Mouse (Mus musculus) hindbrain, embryonic 11.5 days (tissue): ENCODE results near the gene Mapk9. TPM values are rescaled to one million over a fixed set of nuclear protein-coding genes. Genes with fewer than 3 reads are reported as not detected.
A peak's percentile ranks its signal among the peaks of the same experiment; 100 is the strongest.

Experiments
- ATAC-seq: fragments of 200-750 bp; cut with Nextera tagmentation; 2 replicates; pipeline ENCODE4 v1.8.0; 2017; ENCODE audit warnings: mild to moderate bottlenecking, moderate TSS enrichment, moderate library complexity; ENCODE audit not compliant: low FRiP score
- DNase-seq: peaks from one replicate; pipeline ENCODE4 v3.0.0-alpha.2; 2015; ENCODE audit warnings: low spot score
- H3K27ac ChIP-seq: fragments of 300-500 bp; sonication (generic); 2 replicates; pipeline ENCODE4 v1.5.1; 2014; ENCODE audit warnings: mild to moderate bottlenecking, low read depth, low read length
- H3K27me3 ChIP-seq: fragments of 300-500 bp; sonication (generic); 2 replicates; pipeline ENCODE4 v1.6.1; 2014; ENCODE audit warnings: mild to moderate bottlenecking, low read length, moderate library complexity, mixed read lengths; ENCODE audit not compliant: control insufficient read depth, insufficient read depth
- H3K36me3 ChIP-seq: fragments of 300-500 bp; sonication (generic); 2 replicates; pipeline ENCODE4 v1.6.1; 2014; ENCODE audit warnings: mild to moderate bottlenecking, low read length, moderate library complexity, mixed read lengths; ENCODE audit not compliant: control insufficient read depth, insufficient read depth
- H3K4me1 ChIP-seq: fragments of 300-500 bp; sonication (generic); replicated peaks from 2 replicates; pipeline ENCODE4 v1.6.1; 2014; ENCODE audit warnings: low read length, mixed read lengths; ENCODE audit not compliant: control insufficient read depth, insufficient read depth
- H3K4me2 ChIP-seq: fragments of 300-500 bp; sonication (generic); replicated peaks from 2 replicates; pipeline ENCODE4 v1.6.1; 2014; ENCODE audit warnings: mild to moderate bottlenecking, low read depth, low read length
- H3K4me3 ChIP-seq: fragments of 300-500 bp; sonication (generic); 2 replicates; pipeline ENCODE4 v1.5.1; 2014; ENCODE audit warnings: low read depth, low read length
- H3K9ac ChIP-seq: fragments of 300-500 bp; sonication (generic); 2 replicates; pipeline ENCODE4 v1.6.1; 2014; ENCODE audit warnings: low read depth, low read length
- H3K9me3 ChIP-seq: fragments of 300-500 bp; sonication (generic); 2 replicates; pipeline ENCODE4 v1.6.1; 2016; ENCODE audit warnings: low read length; ENCODE audit not compliant: control insufficient read depth
- WGBS: fragments of 180-500 bp; shearing (Covaris S2); extraction: QIAGEN DNeasy Blood & Tissue Kit; methylation state at CpG from one replicate; pipeline ENCODE4 v1.1.7; 2014; 5-methylcytosine and 5-hydroxymethylcytosine counted together
- polyA plus RNA-seq: library from polyadenylated mRNA; unstranded; fragments of >200 nt; fragmentation: Nextera tagmentation; extraction: Ambion mirVana; gene quantifications from 2 replicates; pipeline ENCODE4 v1.2.1, GENCODE M21; 2014

Mapk9 gene
- polyA plus RNA-seq, 1 experiment from 2014 or later, result 52.9 TPM

- H3K9ac ChIP-seq, result no peak overlapping the region
- DNase-seq (peak; percentile 69), ATAC-seq (no peak)
- H3K27ac ChIP-seq, result no peak overlapping the region
- H3K4me1 ChIP-seq, result no peaks in the 10 kb centered on the region
- no peak overlapping the region for H3K4me3 ChIP-seq
- no peaks in the 10 kb centered on the region; the same call in 1 of the 2 replicates for H3K36me3 ChIP-seq
- H3K27me3 ChIP-seq, result no peaks in the 10 kb centered on the region
- H3K9me3 ChIP-seq, result no peaks in the 10 kb centered on the region
- no peak overlapping the region for H3K4me2 ChIP-seq
Measured at GRCm38 (mm10) chr11:49869762-49870161, 23.2 kb downstream of the Mapk9 start.

GRCm38 (mm10) chr11:49871914-49872313, 25.4 kb downstream of the Mapk9 start:
- Histone ChIP-seq H3K4me2 (no peak overlapping the region), H3K4me1 (no peaks in the 10 kb centered on the region), H3K27me3 (no peaks in the 10 kb centered on the region), H3K36me3 (no peaks in the 10 kb centered on the region; the same call in 1 of the 2 replicates), H3K9me3 (no peaks in the 10 kb centered on the region), H3K9ac (no peak overlapping the region), H3K4me3 (no peak overlapping the region), H3K27ac (no peak overlapping the region)
- WGBS, result 59% methylated on average over 6 of the region's 6 CpGs
- ATAC-seq, result no peak
- peak; percentile 71 for DNase-seq

GRCm38 (mm10) chr11:49872779-49873178, 26.2 kb downstream of the Mapk9 start:
- no peak overlapping the region for H3K9ac ChIP-seq
- no peaks in the 10 kb centered on the region for H3K27me3 ChIP-seq
- no peaks in the 10 kb centered on the region for H3K9me3 ChIP-seq
- H3K27ac ChIP-seq, result no peak overlapping the region
- ATAC-seq, result no peak
- no peak overlapping the region for H3K4me2 ChIP-seq
- WGBS, result 89% methylated on average over 6 of the region's 6 CpGs
- DNase-seq, result no peak
- H3K4me3 ChIP-seq, result no peak overlapping the region
- H3K4me1 ChIP-seq, result no peaks in the 10 kb centered on the region
- H3K36me3 ChIP-seq, result no peaks in the 10 kb centered on the region; the same call in 1 of the 2 replicates

- H3K27me3 ChIP-seq, result no peaks in the 10 kb centered on the region
- no peak for DNase-seq
- no peaks in the 10 kb centered on the region for H3K4me1 ChIP-seq
- H3K9ac ChIP-seq, result no peak overlapping the region
- no peak overlapping the region for H3K4me3 ChIP-seq
- WGBS, result 88% methylated on average over 8 of the region's 8 CpGs
- ATAC-seq, result no peak
- H3K27ac ChIP-seq, result no peak overlapping the region
- H3K36me3 ChIP-seq, result no peaks in the 10 kb centered on the region
- H3K4me2 ChIP-seq, result no peak overlapping the region
- no peaks in the 10 kb centered on the region for H3K9me3 ChIP-seq
Measured at GRCm38 (mm10) chr11:49876948-49877817, 30.6 kb downstream of the Mapk9 start.

- Histone ChIP-seq H3K9ac (no peak overlapping the region), H3K27ac (no peak overlapping the region), H3K36me3 (no peaks in the 10 kb centered on the region), H3K4me2 (no peak overlapping the region), H3K4me1 (no peaks in the 10 kb centered on the region), H3K9me3 (no peaks in the 10 kb centered on the region), H3K27me3 (no peaks in the 10 kb centered on the region), H3K4me3 (no peak overlapping the region)
- no peak for ATAC-seq
- DNase-seq, result no peak
- WGBS, result 96% methylated on average over 3 of the region's 3 CpGs
Measured at GRCm38 (mm10) chr11:49879950-49880642, 33.5 kb downstream of the Mapk9 start.

- 95% methylated on average over 3 of the region's 3 CpGs for WGBS
Measured at GRCm38 (mm10) chr11:49883394-49883793, 36.8 kb downstream of the Mapk9 start.

GRCm38 (mm10) chr11:49888469-49888868, 41.9 kb downstream of the Mapk9 start:
- Histone ChIP-seq H3K4me2 (no peak overlapping the region), H3K4me1 (no peaks in the 10 kb centered on the region), H3K9me3 (no peaks in the 10 kb centered on the region), H3K27me3 (no peaks in the 10 kb centered on the region), H3K36me3 (no peaks in the 10 kb centered on the region), H3K27ac (no peak overlapping the region), H3K9ac (no peak overlapping the region), H3K4me3 (no peak overlapping the region)
- no peak for DNase-seq
- 78% methylated on average over 5 of the region's 5 CpGs for WGBS
- no peak for ATAC-seq

More at GRCm38 (mm10) chr11:49883394-49883793, 36.8 kb downstream of the Mapk9 start:
- H3K27ac ChIP-seq, result no peak overlapping the region
- H3K36me3 ChIP-seq, result no peaks in the 10 kb centered on the region
- ATAC-seq, result no peak
- no peaks in the 10 kb centered on the region for H3K27me3 ChIP-seq
- DNase-seq, result no peak
- no peaks in the 10 kb centered on the region for H3K4me1 ChIP-seq
- H3K9me3 ChIP-seq, result no peaks in the 10 kb centered on the region
- H3K4me2 ChIP-seq, result no peak overlapping the region
- H3K9ac ChIP-seq, result no peak overlapping the region
- H3K4me3 ChIP-seq, result no peak overlapping the region

GRCm38 (mm10) chr11:49891993-49892392, 45.4 kb downstream of the Mapk9 start:
- Histone ChIP-seq H3K4me2 (no peak overlapping the region), H3K9me3 (no peaks in the 10 kb centered on the region), H3K4me1 (no peaks in the 10 kb centered on the region), H3K4me3 (no peak overlapping the region), H3K27ac (no peak overlapping the region), H3K9ac (no peak overlapping the region), H3K36me3 (no peaks in the 10 kb centered on the region), H3K27me3 (no peaks in the 10 kb centered on the region)
- DNase-seq (no peak), ATAC-seq (no peak)
- 91% methylated on average over 5 of the region's 5 CpGs for WGBS
